Mouse (Mus musculus): ENCODE measurements at regions not wholly inside any gene's neighbourhood (a gene's known extent, or its start where the extent isn't known, plus 50 kb on each side); places are given as distances from the start of the nearest gene placed in this dataset.

DNA sequence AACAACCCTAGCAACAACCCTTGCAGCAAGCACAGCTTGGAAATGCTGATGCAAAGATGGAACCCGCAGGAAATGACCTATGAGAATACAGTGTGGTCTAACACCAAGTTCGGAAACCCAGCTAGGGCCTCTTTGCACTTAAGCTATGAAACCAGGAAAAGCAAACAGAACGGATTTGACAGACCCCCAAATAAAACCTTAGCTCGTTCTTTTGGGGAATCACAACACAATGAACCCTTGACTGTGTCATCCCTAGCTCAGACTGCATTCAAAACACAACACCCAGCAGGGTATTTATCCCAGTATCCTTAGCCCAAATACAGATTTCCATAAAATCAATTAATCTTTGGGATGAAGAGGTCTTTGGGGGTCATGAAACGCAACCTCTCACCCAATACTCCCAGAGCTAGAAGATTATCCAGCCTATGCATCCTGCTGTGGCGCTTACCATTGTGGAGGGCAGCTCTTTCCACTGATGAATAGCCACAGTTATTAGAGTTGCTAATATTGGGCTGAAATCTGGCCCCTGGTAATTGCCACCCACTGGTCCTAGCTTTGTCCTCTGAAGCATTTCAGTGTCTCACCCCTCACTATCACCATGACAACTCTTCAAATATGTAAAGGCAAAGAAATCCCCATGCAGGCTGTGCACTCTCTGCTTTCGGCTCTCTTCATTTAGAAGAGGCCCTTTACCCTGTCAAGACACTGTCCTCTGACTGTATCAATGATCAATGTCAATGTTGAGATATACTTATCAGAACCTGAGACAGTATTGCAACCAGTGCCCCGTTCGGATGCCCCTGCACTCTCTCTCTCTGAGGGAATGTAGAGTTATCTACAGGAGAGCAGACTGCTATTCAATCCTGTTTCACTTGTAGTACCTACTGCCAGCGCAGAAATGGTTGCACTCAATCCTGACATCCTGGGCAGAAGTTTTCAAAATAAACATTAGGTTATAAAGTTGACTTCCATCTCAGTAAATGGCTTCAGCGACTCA is 277.7 kb downstream of the Ube2cbp start:
- no peak overlapping the region for H3K4me2 ChIP-seq (replicated peaks)
- ATAC-seq = peak; percentile 92
- 14% methylated on average over 11 of the region's 11 CpGs for WGBS
- H3K4me1 ChIP-seq (replicated peaks) = peaks cover 28% of the 10 kb centered on the region
- no peaks in the 10 kb centered on the region for H3K9me3 ChIP-seq
- no peaks in the 10 kb centered on the region for H3K27me3 ChIP-seq
- no peak overlapping the region for H3K9ac ChIP-seq (replicated peaks)
- no peak overlapping the region for H3K4me3 ChIP-seq (replicated peaks)
- no peak overlapping the region for H3K27ac ChIP-seq
- H3K36me3 ChIP-seq = no peaks in the 10 kb centered on the region

DNA sequence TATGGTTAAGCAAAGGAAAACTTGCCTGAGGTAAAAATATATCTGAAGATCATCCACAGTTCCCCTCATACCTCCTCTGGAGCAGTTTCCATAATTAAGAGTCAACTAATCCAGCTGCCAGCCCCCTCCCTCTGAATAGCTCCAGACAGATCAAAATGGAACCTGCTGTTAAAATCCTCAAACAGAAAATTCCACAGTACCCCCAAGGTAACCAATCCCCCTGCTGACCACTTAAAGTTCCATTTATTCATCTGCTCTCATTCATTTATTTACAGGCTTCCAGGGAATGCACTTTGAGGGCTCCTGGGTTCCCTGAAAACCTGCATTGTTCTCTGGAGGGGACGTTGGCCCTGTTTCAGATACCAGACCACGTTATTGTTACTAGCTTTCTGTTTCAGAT is 275.9 kb downstream of the Ube2cbp start:
- H3K36me3 ChIP-seq = no peaks in the 10 kb centered on the region
- no peak overlapping the region for H3K27ac ChIP-seq
- no peaks in the 10 kb centered on the region for H3K27me3 ChIP-seq
- no peaks in the 10 kb centered on the region for H3K9me3 ChIP-seq
- H3K4me2 ChIP-seq (replicated peaks) = no peak overlapping the region
- no peak overlapping the region for H3K4me3 ChIP-seq (replicated peaks)
- H3K9ac ChIP-seq (replicated peaks) = no peak overlapping the region
- ATAC-seq = no peak
- WGBS = 2% methylated on average over 2 of the region's 2 CpGs
- peaks cover 28% of the 10 kb centered on the region for H3K4me1 ChIP-seq (replicated peaks)

DNA sequence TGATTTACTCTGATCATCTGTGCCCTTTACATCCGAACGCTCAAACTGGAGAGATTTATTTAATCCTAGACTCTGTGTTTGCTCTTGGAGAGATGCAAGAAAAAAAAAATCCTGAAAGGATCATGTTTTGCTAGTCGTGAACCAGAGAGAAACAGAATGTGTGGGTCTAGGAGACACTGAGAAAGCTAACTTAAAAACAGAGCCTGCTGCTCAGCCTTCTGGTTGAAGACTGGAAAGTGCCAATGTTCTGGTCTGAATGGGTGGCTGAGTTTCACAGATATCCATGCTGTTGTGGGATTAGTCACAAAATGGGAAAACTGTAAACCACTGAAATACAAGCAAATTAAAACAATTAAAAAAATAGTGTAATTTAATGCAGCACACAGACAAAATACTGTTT is 259.7 kb downstream of the Ube2cbp start:
- no peaks in the 10 kb centered on the region for H3K27me3 ChIP-seq
- H3K27ac ChIP-seq = no peak overlapping the region
- no peak overlapping the region for H3K4me3 ChIP-seq (replicated peaks)
- no peak overlapping the region for H3K9ac ChIP-seq (replicated peaks)
- H3K4me1 ChIP-seq (replicated peaks) = no peaks in the 10 kb centered on the region
- 71% methylated on average over 3 of the region's 3 CpGs for WGBS
- H3K36me3 ChIP-seq = no peaks in the 10 kb centered on the region
- no peak overlapping the region for H3K4me2 ChIP-seq (replicated peaks)
- no peak for ATAC-seq
- no peaks in the 10 kb centered on the region for H3K9me3 ChIP-seq

DNA sequence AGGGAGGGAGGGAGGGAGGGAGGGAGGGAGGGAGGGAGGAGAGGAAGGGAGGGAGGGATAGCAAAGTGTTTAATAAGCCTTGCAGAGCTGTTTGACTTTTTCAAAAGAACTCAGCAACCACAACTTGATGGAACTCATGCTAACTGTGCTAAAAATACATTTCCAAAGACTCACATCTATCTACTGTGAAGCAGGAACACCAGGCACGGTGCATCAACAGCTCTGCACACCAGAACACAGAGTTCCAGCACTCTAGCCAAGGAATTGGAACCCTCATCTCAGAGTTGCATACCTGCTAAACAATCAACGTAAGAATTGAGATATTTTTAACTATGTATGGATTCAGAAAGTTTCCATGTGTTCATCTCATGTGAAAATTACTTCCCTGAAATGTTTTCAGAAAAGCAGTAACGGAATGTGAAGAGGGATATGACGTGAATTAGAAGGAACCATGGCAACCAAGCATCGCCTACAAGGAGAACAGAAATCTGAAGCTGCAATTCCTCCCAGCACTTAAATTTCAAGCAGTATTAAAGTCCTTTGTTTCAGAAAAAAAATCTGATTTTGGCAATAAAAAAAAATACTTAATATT is 256.3 kb downstream of the Ube2cbp start:
- no peak overlapping the region for H3K9ac ChIP-seq (replicated peaks)
- H3K9me3 ChIP-seq = no peaks in the 10 kb centered on the region
- WGBS = 83% methylated on average over 5 of the region's 5 CpGs
- H3K27ac ChIP-seq = no peak overlapping the region
- ATAC-seq = no peak
- no peaks in the 10 kb centered on the region for H3K4me1 ChIP-seq (replicated peaks)
- no peak overlapping the region for H3K4me2 ChIP-seq (replicated peaks)
- no peak overlapping the region for H3K4me3 ChIP-seq (replicated peaks)
- no peaks in the 10 kb centered on the region for H3K36me3 ChIP-seq
- H3K27me3 ChIP-seq = no peaks in the 10 kb centered on the region

DNA sequence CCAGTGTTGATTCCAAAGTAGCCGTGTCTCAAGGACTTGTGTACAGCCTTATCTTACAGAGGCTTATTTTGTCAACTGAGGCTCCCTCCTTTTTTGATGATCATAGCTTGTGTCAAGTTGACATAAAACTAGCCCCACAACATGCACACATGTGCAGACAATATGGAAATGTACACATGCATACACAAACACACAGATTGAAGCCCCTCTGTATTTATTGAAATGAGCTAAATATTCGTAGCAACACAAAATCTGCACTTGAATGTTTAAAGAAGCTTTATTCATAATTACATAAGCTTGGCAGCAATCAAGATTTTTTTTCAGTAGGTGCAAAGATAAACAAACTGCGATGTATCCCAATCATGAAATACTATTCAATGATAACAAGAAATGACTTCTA is 253.5 kb downstream of the Ube2cbp start:
- WGBS = 92% methylated on average over 3 of the region's 3 CpGs
- ATAC-seq = no peak

DNA sequence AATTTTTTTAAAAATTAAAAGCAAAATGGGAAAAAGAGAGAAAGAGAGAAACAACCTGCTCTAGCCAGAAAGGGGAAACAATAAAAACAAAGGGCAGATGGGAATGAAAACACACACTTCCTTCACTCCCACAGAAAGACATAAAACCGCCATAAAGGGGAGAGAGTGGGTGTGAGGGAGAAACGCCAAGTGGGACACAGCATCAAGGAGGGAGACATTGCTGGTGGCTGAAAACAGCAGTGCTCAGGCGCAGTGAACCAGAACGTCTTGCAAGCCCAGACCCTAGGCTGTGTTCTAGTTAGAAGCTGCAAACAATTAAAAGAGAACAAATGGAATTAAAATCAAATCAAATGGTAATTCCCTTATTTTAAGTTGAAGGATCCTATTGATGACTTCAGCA is 245.1 kb downstream of the Ube2cbp start:
- Histone ChIP-seq H3K9me3 (no peaks in the 10 kb centered on the region), H3K36me3 (no peaks in the 10 kb centered on the region), H3K4me3 (replicated peaks) (no peak overlapping the region), H3K27me3 (no peaks in the 10 kb centered on the region), H3K4me2 (replicated peaks) (no peak overlapping the region), H3K27ac (no peak overlapping the region), H3K4me1 (replicated peaks) (no peaks in the 10 kb centered on the region), H3K9ac (replicated peaks) (no peak overlapping the region)
- ATAC-seq = no peak
- WGBS = 90% methylated on average over 4 of the region's 4 CpGs

More for the DNA sequence above, 253.5 kb downstream of the Ube2cbp start:
- Histone ChIP-seq H3K4me1 (replicated peaks) (no peaks in the 10 kb centered on the region), H3K4me3 (replicated peaks) (no peak overlapping the region), H3K27me3 (no peaks in the 10 kb centered on the region), H3K9ac (replicated peaks) (no peak overlapping the region), H3K9me3 (no peaks in the 10 kb centered on the region), H3K4me2 (replicated peaks) (no peak overlapping the region), H3K27ac (no peak overlapping the region), H3K36me3 (no peaks in the 10 kb centered on the region)

DNA sequence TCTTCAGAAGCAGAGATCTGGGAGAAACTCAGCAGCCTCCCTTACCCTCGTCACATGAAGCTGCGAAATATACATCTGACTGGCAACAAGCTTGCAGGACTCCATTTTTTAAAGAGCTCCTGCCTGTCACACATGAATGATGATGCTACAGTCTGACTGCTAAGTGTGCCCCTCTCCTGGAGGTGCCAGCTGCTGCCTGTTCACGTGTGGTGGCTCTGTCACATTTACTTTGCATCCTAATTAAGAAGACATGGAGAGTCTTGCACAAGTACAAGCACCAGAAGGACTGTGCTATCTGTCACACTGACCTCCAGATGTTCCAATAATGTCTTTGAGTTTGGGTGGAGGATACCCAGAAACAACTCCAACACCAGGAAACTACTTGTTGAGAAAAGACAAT is 240.2 kb downstream of the Ube2cbp start:
- Histone ChIP-seq H3K27me3 (no peaks in the 10 kb centered on the region), H3K9ac (replicated peaks) (no peak overlapping the region), H3K4me1 (replicated peaks) (no peaks in the 10 kb centered on the region), H3K27ac (no peak overlapping the region), H3K9me3 (no peaks in the 10 kb centered on the region), H3K36me3 (no peaks in the 10 kb centered on the region), H3K4me2 (replicated peaks) (no peak overlapping the region), H3K4me3 (replicated peaks) (no peak overlapping the region)
- WGBS = 58% methylated on average over 3 of the region's 3 CpGs
- peak; percentile 66 for ATAC-seq

DNA sequence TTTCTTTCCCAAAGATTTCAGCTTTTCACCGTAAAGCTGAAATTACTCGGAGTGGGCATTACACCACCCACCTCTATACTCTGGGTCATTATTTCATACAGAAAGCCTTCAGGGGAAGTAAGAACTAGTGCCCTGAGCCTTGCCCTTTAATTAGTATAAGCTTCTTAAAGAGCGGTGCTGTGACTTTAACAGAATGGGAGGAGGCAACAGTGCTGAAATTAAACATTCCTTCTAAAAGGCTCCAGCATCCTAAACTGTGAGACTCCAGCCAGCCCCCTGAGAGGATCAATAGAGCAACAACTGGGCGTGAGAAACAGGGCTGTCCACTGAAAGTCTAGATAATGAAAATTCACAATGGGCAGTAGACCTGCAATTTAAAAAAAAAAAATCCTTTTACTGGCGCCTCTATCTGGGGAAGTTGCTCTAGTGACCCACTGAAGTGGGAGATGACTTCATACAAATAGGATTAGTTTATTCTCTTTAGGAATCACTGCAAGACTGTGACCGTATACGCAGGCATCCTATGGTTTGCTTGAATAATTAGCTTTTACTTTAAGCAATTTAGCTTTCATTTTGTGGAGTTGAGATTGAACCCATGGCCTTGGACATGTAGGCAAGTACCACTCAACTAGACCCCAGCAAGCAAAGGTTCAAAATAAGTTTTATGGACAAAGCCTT is 233.9 kb downstream of the Ube2cbp start:
- Histone ChIP-seq H3K9ac (replicated peaks) (no peak overlapping the region), H3K27me3 (no peaks in the 10 kb centered on the region), H3K4me2 (replicated peaks) (no peak overlapping the region), H3K27ac (no peak overlapping the region), H3K9me3 (no peaks in the 10 kb centered on the region), H3K4me3 (replicated peaks) (no peak overlapping the region), H3K4me1 (replicated peaks) (peaks cover 16% of the 10 kb centered on the region), H3K36me3 (no peaks in the 10 kb centered on the region)
- ATAC-seq = peak; percentile 67; the same call in 1 of the 2 replicates
- WGBS = 6% methylated on average over 7 of the region's 7 CpGs

DNA sequence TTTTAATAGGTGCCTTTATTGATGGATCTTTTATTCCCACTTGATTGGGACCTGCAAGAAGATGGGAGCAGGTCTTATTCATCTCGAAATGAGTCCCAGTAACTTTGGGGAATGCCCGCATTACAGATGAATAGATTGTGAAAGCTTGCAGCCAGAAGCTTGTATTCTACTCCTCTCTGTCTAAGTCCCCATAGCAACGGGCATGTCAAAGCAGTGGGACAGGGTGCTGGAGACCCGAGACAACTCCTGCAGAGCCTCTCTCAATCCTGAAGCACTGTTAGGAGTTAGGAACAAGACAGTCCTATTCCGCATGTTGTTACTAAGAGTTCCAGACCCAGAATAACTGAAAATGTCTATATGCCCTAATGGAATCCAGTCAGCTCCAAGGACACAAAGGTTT is 233.1 kb downstream of the Ube2cbp start:
- peaks cover 16% of the 10 kb centered on the region for H3K4me1 ChIP-seq (replicated peaks)
- 15% methylated on average over 5 of the region's 5 CpGs for WGBS
- no peak overlapping the region for H3K4me2 ChIP-seq (replicated peaks)
- no peak overlapping the region for H3K4me3 ChIP-seq (replicated peaks)
- no peaks in the 10 kb centered on the region for H3K27me3 ChIP-seq
- ATAC-seq = peak; percentile 77
- H3K36me3 ChIP-seq = no peaks in the 10 kb centered on the region
- peaks cover 3% of the 10 kb centered on the region; the same call in 1 of the 2 replicates for H3K9me3 ChIP-seq
- H3K27ac ChIP-seq = no peak overlapping the region
- H3K9ac ChIP-seq (replicated peaks) = no peak overlapping the region

DNA sequence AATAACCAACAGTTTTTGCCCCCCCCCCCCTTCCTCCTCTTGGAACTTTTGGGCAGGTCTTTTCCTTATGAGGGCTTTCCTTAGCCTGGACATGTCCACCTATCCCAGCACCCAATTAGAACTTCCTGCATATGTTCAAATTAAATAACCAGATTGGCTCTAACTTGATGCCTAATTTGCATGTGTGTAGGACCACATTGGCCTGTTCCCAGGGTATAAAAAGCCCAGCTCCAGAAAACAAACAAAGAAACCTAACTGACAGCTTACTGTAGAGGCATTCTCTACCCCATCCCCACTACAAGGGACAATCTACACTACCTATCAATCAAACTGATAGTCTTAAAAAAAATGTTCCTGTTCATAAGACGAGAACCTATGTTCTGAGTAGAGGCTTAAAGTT is 232.6 kb downstream of the Ube2cbp start:
- H3K9ac ChIP-seq (replicated peaks) = no peak overlapping the region
- ATAC-seq = peak; percentile 43; the same call in 1 of the 2 replicates
- 56% methylated on average over 1 of the region's 1 CpGs for WGBS

DNA sequence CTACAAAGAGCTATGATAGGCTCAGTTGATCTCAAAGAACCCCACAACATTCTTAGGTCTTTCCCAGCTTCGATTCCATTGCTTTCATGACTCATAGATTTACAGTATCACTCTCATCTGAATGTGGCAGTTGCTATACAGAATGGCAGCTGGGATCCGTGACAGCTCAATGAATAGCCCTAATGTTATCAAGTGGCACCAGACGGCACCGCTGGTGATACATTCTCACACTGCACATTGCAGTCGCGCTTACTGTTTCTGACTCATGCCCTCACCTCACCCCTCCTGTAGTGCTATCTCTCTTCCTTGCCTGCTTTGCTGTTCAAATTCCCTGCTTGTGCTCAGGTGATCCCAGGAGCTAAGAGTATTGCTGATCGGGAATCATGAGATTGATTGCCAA is 231.0 kb downstream of the Ube2cbp start:
- Histone ChIP-seq H3K27me3 (no peaks in the 10 kb centered on the region), H3K4me2 (replicated peaks) (no peak overlapping the region), H3K36me3 (no peaks in the 10 kb centered on the region), H3K4me3 (replicated peaks) (no peak overlapping the region), H3K27ac (no peak overlapping the region), H3K9me3 (peaks cover 3% of the 10 kb centered on the region; the same call in 1 of the 2 replicates), H3K4me1 (replicated peaks) (peaks cover 16% of the 10 kb centered on the region), H3K9ac (replicated peaks) (no peak overlapping the region)
- 89% methylated on average over 7 of the region's 7 CpGs for whole genome bisulfite sequencing
- ATAC-seq = no peak

More for the DNA sequence above, 232.6 kb downstream of the Ube2cbp start:
- peaks cover 16% of the 10 kb centered on the region for H3K4me1 ChIP-seq (replicated peaks)
- no peaks in the 10 kb centered on the region for H3K36me3 ChIP-seq
- no peak overlapping the region for H3K4me3 ChIP-seq (replicated peaks)
- H3K27me3 ChIP-seq = no peaks in the 10 kb centered on the region
- H3K9me3 ChIP-seq = peaks cover 3% of the 10 kb centered on the region; the same call in 1 of the 2 replicates
- no peak overlapping the region for H3K27ac ChIP-seq
- no peak overlapping the region for H3K4me2 ChIP-seq (replicated peaks)

DNA sequence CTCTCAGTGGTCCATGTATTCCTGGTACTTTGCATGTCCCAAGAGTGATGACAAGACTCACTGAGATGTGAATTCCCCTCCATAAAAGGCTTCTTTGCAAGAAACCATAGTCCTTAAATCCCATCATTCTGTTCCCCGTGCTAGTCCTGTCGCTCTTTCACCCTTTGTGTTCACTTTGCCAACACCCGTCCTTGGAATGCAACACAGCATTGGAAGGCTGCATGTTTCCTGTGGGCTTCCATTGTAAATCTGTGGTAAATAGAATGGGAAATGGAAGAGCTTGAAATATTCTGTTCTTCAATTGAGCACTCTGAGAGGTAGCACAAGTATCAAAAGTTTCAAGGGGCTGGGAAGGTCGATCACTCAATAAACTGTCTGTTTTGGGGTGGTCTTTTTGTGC is 226.1 kb downstream of the Ube2cbp start:
- Histone ChIP-seq H3K9me3 (peaks cover 3% of the 10 kb centered on the region; the same call in 1 of the 2 replicates), H3K9ac (replicated peaks) (no peak overlapping the region), H3K4me3 (replicated peaks) (no peak overlapping the region), H3K4me1 (replicated peaks) (0 out of 2 replicates have a peak, but pooled peaks cover 4% of the 10 kb centered on the region), H3K36me3 (no peaks in the 10 kb centered on the region), H3K4me2 (replicated peaks) (no peak overlapping the region), H3K27ac (no peak overlapping the region), H3K27me3 (no peaks in the 10 kb centered on the region)
- 57% methylated on average over 4 of the region's 4 CpGs for WGBS
- no peak for ATAC-seq

Measured in midbrain, embryonic 13.5 days (tissue).